Mouse (Mus musculus): Measurements from ENCODE around the gene Stard3. TPM values are rescaled to one million over a fixed set of nuclear protein-coding genes. Genes with fewer than 3 reads are reported as not detected.

The Stard3 gene
- total RNA-seq, 2 experiments from 2014 or later: 23.9 to 24.5 TPM

GRCm38 (mm10) chr11:98390141-98390540, 32.0 kb downstream of the Stard3 start:
- no peak for DNase-seq
- intact Hi-C loops (cut with DNase I): no loop called here

GRCm38 (mm10) chr11:98392034-98392433, 33.9 kb downstream of the Stard3 start:
- DNase-seq: no peak
- intact Hi-C loops (cut with DNase I): no loop called here

GRCm38 (mm10) chr11:98392645-98393044, 34.5 kb downstream of the Stard3 start:
- peak in 1 of 2 experiments; percentile 31 for DNase-seq
- intact Hi-C loops (cut with DNase I): no loop called here

- peak; percentile 76 to 79 for DNase-seq
Measured at GRCm38 (mm10) chr11:98393317-98393716, 35.1 kb downstream of the Stard3 start.

GRCm38 (mm10) chr11:98394301-98394700, 36.1 kb downstream of the Stard3 start:
- DNase-seq: peak; percentile 76 to 80
- intact Hi-C loops (cut with DNase I): no loop called here

More at GRCm38 (mm10) chr11:98393317-98393716, 35.1 kb downstream of the Stard3 start:
- intact Hi-C loops (cut with DNase I): no loop called here

- peak; percentile 80 to 85 for DNase-seq
- intact Hi-C loops (cut with DNase I): no loop called here
Measured at GRCm38 (mm10) chr11:98395041-98395440, 36.9 kb downstream of the Stard3 start.

- intact Hi-C loops (cut with DNase I): no loop called here
Measured at GRCm38 (mm10) chr11:98397946-98398345, 39.8 kb downstream of the Stard3 start.

GRCm38 (mm10) chr11:98400161-98400726, 42.1 kb downstream of the Stard3 start, which contains the start of gene Pgap3:
Pgap3 (minus strand) TSS chr11:98400490.
- intact Hi-C loops (cut with DNase I): no loop called here
- DNase-seq: peak; percentile 90 to 93

More at GRCm38 (mm10) chr11:98397946-98398345, 39.8 kb downstream of the Stard3 start:
- DNase-seq: no peak

- intact Hi-C loops (cut with DNase I): no loop called here
Measured at GRCm38 (mm10) chr11:98400816-98401215, 42.6 kb downstream of the Stard3 start.

GRCm38 (mm10) chr11:98406621-98407020, 48.5 kb downstream of the Stard3 start:
- intact Hi-C loops (cut with DNase I): no loop called here

More at GRCm38 (mm10) chr11:98400816-98401215, 42.6 kb downstream of the Stard3 start:
- no peak for DNase-seq

GRCm38 (mm10) chr11:98408872-98409271, 50.7 kb downstream of the Stard3 start:
- intact Hi-C loops (cut with DNase I): no loop called here
- no peak for DNase-seq

More at GRCm38 (mm10) chr11:98406621-98407020, 48.5 kb downstream of the Stard3 start:
- DNase-seq: no peak

- no peak for DNase-seq
Measured at GRCm38 (mm10) chr11:98409341-98409822, 51.2 kb downstream of the Stard3 start.

GRCm38 (mm10) chr11:98412273-98412796, 54.2 kb downstream of the Stard3 start, which contains the start of gene Erbb2:
Erbb2 (plus strand) TSS chr11:98412470.
- intact Hi-C loops (cut with DNase I): loop anchor here (2.0 kb wide), 1 partner anchor 26 kb away; the partner anchor contains the start of gene Mien1
- DNase-seq: peak; percentile 79 to 82

More at GRCm38 (mm10) chr11:98409341-98409822, 51.2 kb downstream of the Stard3 start:
- intact Hi-C loops (cut with DNase I): no loop called here

- intact Hi-C loops (cut with DNase I): loop anchor here (2.0 kb wide), 1 partner anchor 26 kb away; the partner anchor contains the start of gene Mien1
- peak; percentile 57 for DNase-seq
Measured at GRCm38 (mm10) chr11:98412797-98413301, 54.7 kb downstream of the Stard3 start.

GRCm38 (mm10) chr11:98413731-98414130, 55.6 kb downstream of the Stard3 start:
- intact Hi-C loops (cut with DNase I): loop anchor here (2.0 kb wide), 1 partner anchor 25 kb away; the partner anchor contains the start of gene Mien1
- DNase-seq: no peak

GRCm38 (mm10) chr11:98414162-98414561, 56.0 kb downstream of the Stard3 start:
- intact Hi-C loops (cut with DNase I): no loop called here
- DNase-seq: no peak

- no peak for DNase-seq
- intact Hi-C loops (cut with DNase I): loop anchor here (1.0 kb wide), 1 partner anchor 19 kb away; no protein-coding TSS in a partner anchor
Measured at GRCm38 (mm10) chr11:98417074-98417473, 58.9 kb downstream of the Stard3 start.

GRCm38 (mm10) chr11:98418273-98418672, 60.1 kb downstream of the Stard3 start:
- intact Hi-C loops (cut with DNase I): no loop called here
- no peak for DNase-seq

GRCm38 (mm10) chr11:98418939-98419547, 60.9 kb downstream of the Stard3 start:
- intact Hi-C loops (cut with DNase I): no loop called here
- DNase-seq: no peak

GRCm38 (mm10) chr11:98426592-98426991, 68.4 kb downstream of the Stard3 start:
- intact Hi-C loops (cut with DNase I): no loop called here
- no peak for DNase-seq

GRCm38 (mm10) chr11:98428436-98428835, 70.3 kb downstream of the Stard3 start:
- no peak for DNase-seq
- intact Hi-C loops (cut with DNase I): no loop called here
